15 mouse cellular contexts compared by ENCODE assay signal in the genomic region with DNA sequence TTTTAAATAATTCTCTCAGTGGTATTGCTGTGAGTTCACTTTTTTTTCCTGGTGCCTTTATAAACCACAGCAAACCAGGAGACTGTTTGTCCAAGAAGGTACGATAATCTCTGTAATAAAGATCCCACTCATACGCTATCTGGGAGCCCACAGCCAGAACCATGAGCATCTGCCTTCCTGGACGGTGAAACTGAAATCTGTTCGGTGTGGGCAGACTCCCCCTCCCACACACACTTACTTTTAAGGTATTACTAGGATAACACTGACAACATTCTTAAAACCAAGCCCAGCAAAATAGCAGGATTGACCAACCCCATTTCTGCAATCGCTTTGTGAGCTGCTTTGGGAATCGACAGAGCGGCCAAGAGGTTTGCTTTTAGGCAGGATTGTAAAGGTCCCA.
DNase-seq lines count a peak whose midpoint lies in the region.
"Had no signal": no experiment of that assay in that cellular context is flagged by ENCODE, and none has a peak within 500 bp of the region (broad histone marks: within the 10 kb centered on the region; RNA-seq: fewer than 3 reads in every experiment).

No protein-coding gene starts in this region.

- peak; percentile 12 for DNase-seq in adrenal gland, postnatal 10 days
- no peak for DNase-seq in adrenal gland, postnatal 36 days
- peak; percentile 15 for DNase-seq in layer of hippocampus, adult 11-12 months (ENCODE audit: low spot score)
- no peak for DNase-seq in layer of hippocampus, postnatal 14 days (ENCODE audit: low spot score in 2 of 2)
- peak; percentile 10 to 11 for DNase-seq in left cerebral cortex, postnatal 36 days (ENCODE audit: low spot score in 2 of 2)
- no peak for DNase-seq in left cerebral cortex, postnatal 4 days
- peak; percentile 27 for DNase-seq in right cerebral cortex, postnatal 25 days
- no peak for DNase-seq in right cerebral cortex, postnatal 14 days
- DNase-seq: cerebellum, adult 11-12 months; cerebellum, adult 8-10 months; cerebellum, postnatal 10 days; cerebellum, postnatal 36 days; embryo, embryonic 11 days; gastrocnemius, adult 2 months; gastrocnemius, postnatal 14 days had no signal

- intact Hi-C loops in left cerebral cortex, postnatal 36 days (cut with DNase I), result no loop called here
- intact Hi-C loops in left cerebral cortex, postnatal 4 days (cut with DNase I), result no loop called here

Comparison
In these comparisons a context has a peak if more than half of its experiments do, and no peak if none do; other contexts are left out.
1. DNase-seq: peak in adrenal gland, postnatal 10 days (single experiment), layer of hippocampus, adult 11-12 months (single experiment), left cerebral cortex, postnatal 36 days (2 of 2) and right cerebral cortex, postnatal 25 days (single experiment); none in adrenal gland, postnatal 36 days (0 of 2), layer of hippocampus, postnatal 14 days (0 of 2), left cerebral cortex, postnatal 4 days (single experiment) and right cerebral cortex, postnatal 14 days (single experiment).